ENCODE assay signal across 8 mouse cellular contexts in the genomic region with DNA sequence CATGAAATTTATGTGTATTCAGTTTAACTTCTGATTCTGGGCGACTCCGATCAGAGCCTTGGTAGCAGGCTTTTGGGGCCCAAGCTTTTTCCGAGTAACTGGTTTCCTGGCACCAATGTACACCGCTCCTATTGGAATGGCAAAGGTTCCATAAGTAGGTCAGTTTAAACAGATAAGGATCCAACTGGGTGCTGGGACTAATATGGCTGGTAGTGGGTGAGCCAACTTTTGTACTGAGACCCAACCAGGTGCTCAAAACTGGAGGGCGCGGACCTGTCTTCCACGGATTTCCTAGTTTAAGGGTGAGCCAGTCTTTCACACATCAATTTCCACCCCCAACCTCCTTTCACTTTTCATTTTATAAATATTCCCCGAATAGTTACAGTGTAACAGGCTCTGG. TPM values are rescaled to one million over a fixed set of nuclear protein-coding genes. Genes with fewer than 3 reads are reported as not detected.
DNase-seq lines count a peak whose midpoint lies in the region; ATAC-seq and TF ChIP-seq lines count a peak whose summit lies in the region.

No protein-coding gene starts in this region.

- DNase-seq in lung, adult 2 months = no peak
- no peak for DNase-seq in lung, postnatal 4 days
- no peak for DNase-seq in embryonic facial prominence, embryonic 11.5 days (ENCODE audit: low spot score)
- DNase-seq in adipocyte (ENCODE audit: low spot score) = no peak
- DNase-seq in layer of hippocampus, adult 8-10 months (ENCODE audit: low spot score in 2 of 2) = no peak

- H3K9me3 ChIP-seq in embryonic facial prominence, embryonic 11.5 days (replicated peaks; ENCODE audit: control insufficient read depth, low read length) = no peaks in the 10 kb centered on the region
- H3K9me3 ChIP-seq in intestine, embryonic 16.5 days (ENCODE audit: control insufficient read depth, low read length) = no peaks in the 10 kb centered on the region; the same call in 1 of the 2 replicates
- H3K9me3 ChIP-seq in neural tube, embryonic 15.5 days (replicated peaks) = no peaks in the 10 kb centered on the region

- peak overlapping the region; percentile 62 for H3K4me2 ChIP-seq in embryonic facial prominence, embryonic 11.5 days (ENCODE audit: low read depth, low read length)
- peak overlapping the region; percentile 59 for H3K4me2 ChIP-seq in intestine, embryonic 16.5 days (ENCODE audit: low read depth, low read length)
- H3K4me2 ChIP-seq in neural tube, embryonic 15.5 days = peak overlapping the region; percentile 83

- peak overlapping the region; percentile 63; the same call in 1 of the 2 replicates for H3K9ac ChIP-seq in embryonic facial prominence, embryonic 11.5 days (replicated peaks; ENCODE audit: low read length)
- peak overlapping the region; percentile 89 for H3K9ac ChIP-seq in intestine, embryonic 16.5 days (ENCODE audit: low read depth, low read length)
- peak overlapping the region; percentile 74 for H3K9ac ChIP-seq in neural tube, embryonic 15.5 days (replicated peaks)

- 52% methylated on average over 8 of the region's 8 CpGs for WGBS in lung, adult 2 months
- WGBS in embryonic facial prominence, embryonic 11.5 days = 76% methylated on average over 8 of the region's 8 CpGs
- 63% methylated on average over 8 of the region's 8 CpGs for WGBS in intestine, embryonic 16.5 days
- WGBS in neural tube, embryonic 15.5 days = 76% methylated on average over 8 of the region's 8 CpGs

- H3K36me3 ChIP-seq in embryonic facial prominence, embryonic 11.5 days (replicated peaks; ENCODE audit: control insufficient read depth, insufficient read depth, low read depth, low read length) = peaks cover 10% of the 10 kb centered on the region; the same call in 1 of the 2 replicates
- H3K36me3 ChIP-seq in intestine, embryonic 16.5 days (ENCODE audit: control insufficient read depth, insufficient read depth, low read length) = peaks cover 15% of the 10 kb centered on the region
- peaks cover 18% of the 10 kb centered on the region for H3K36me3 ChIP-seq in neural tube, embryonic 15.5 days

- ATAC-seq in embryonic facial prominence, embryonic 11.5 days (replicated peaks; ENCODE audit: insufficient number of reproducible peaks, low FRiP score, low TSS enrichment, low read depth) = no peak
- no peak for ATAC-seq in intestine, embryonic 16.5 days
- no peak for ATAC-seq in neural tube, embryonic 15.5 days (ENCODE audit: low FRiP score)
- no peak for ATAC-seq in inflammation-experienced regulatory T-cells, adult 6 months

- peaks cover 12% of the 10 kb centered on the region for H3K4me1 ChIP-seq in lung, adult 2 months (ENCODE audit: control insufficient read depth, insufficient read depth, low read length)
- H3K4me1 ChIP-seq in embryonic facial prominence, embryonic 11.5 days (ENCODE audit: control insufficient read depth, insufficient read depth, low read length) = no peaks in the 10 kb centered on the region; the same call in 1 of the 2 replicates
- peaks cover 20% of the 10 kb centered on the region for H3K4me1 ChIP-seq in intestine, embryonic 16.5 days (ENCODE audit: control insufficient read depth, insufficient read depth, low read length)
- peaks cover 33% of the 10 kb centered on the region for H3K4me1 ChIP-seq in neural tube, embryonic 15.5 days

- no peak for TF ChIP-seq POLR2A in lung, adult 2 months (IDR thresholded peaks at IDR 0.05; ENCODE audit: borderline replicate concordance, extremely low read depth, low read depth, low read length)

- H3K27me3 ChIP-seq in embryonic facial prominence, embryonic 11.5 days (ENCODE audit: control insufficient read depth, insufficient read depth, low read length) = no peaks in the 10 kb centered on the region
- H3K27me3 ChIP-seq in intestine, embryonic 16.5 days (replicated peaks; ENCODE audit: control insufficient read depth, insufficient read depth, low read length) = no peaks in the 10 kb centered on the region
- 0 out of 2 replicates have a peak, but pooled peaks cover 7% of the 10 kb centered on the region for H3K27me3 ChIP-seq in neural tube, embryonic 15.5 days (replicated peaks)

- H3K27ac ChIP-seq in embryonic facial prominence, embryonic 11.5 days (replicated peaks; ENCODE audit: low read depth, low read length) = no peak overlapping the region
- H3K27ac ChIP-seq in intestine, embryonic 16.5 days (ENCODE audit: low read length) = peak overlapping the region; percentile 95
- 0 out of 2 replicates have a peak overlapping the region, but pooled peaks have one; percentile 85 for H3K27ac ChIP-seq in neural tube, embryonic 15.5 days (replicated peaks)

- TF ChIP-seq CTCF in lung, adult 2 months (IDR thresholded peaks at IDR 0.05; ENCODE audit: insufficient read depth, low read length) = no peak

- H3K4me3 ChIP-seq in lung, adult 2 months (replicated peaks; ENCODE audit: extremely low read depth, low read depth, low read length) = peak overlapping the region; percentile 96
- peak overlapping the region; percentile 81 for H3K4me3 ChIP-seq in embryonic facial prominence, embryonic 11.5 days (ENCODE audit: low read depth, low read length)
- peak overlapping the region; percentile 89 for H3K4me3 ChIP-seq in intestine, embryonic 16.5 days (ENCODE audit: low read length)
- H3K4me3 ChIP-seq in neural tube, embryonic 15.5 days (replicated peaks) = peak overlapping the region; percentile 65

RNA-seq across cellular contexts. Expression of gene Txn1, which starts 1.2 kb away (rescaled TPM):
- polyA plus RNA-seq in lung, adult 2 months (2012; rRNA removed) = 116 and 145 TPM in 2 replicates
- 443 and 451 TPM in 2 replicates for polyA plus RNA-seq in embryonic facial prominence, embryonic 11.5 days (2014; fragmentation: Nextera tagmentation; extraction: Ambion mirVana)
- polyA plus RNA-seq in intestine, embryonic 16.5 days (2015; fragmentation: Nextera tagmentation; extraction: Ambion mirVana) = 666 and 671 TPM in 2 replicates
- polyA plus RNA-seq in neural tube, embryonic 15.5 days (2015; fragmentation: Nextera tagmentation; extraction: Ambion mirVana) = 325 and 355 TPM in 2 replicates
- 100 to 1,000 TPM; 126 to 295 (median 141) TPM for polyA plus RNA-seq in inflammation-experienced regulatory T-cells, adult 6 months (2017; shearing (Covaris generic))
- 10 to 100 TPM; 85.4 to 95.3 (median 92.5) TPM for total RNA-seq in layer of hippocampus, adult 8-10 months (2022)

RNA-seq across cellular contexts. Expression of gene D630039A03Rik, which starts 38.9 kb away (rescaled TPM):
- 3.2 and 5.4 TPM in 2 replicates for polyA plus RNA-seq in lung, adult 2 months (2012; rRNA removed)
- polyA plus RNA-seq in embryonic facial prominence, embryonic 11.5 days (2014; fragmentation: Nextera tagmentation; extraction: Ambion mirVana) = 0.07 TPM in 1 of 2 replicates, not detected in the other
- polyA plus RNA-seq in intestine, embryonic 16.5 days (2015; fragmentation: Nextera tagmentation; extraction: Ambion mirVana) = 13.3 and 14.1 TPM in 2 replicates
- 0.36 and 0.74 TPM in 2 replicates for polyA plus RNA-seq in neural tube, embryonic 15.5 days (2015; fragmentation: Nextera tagmentation; extraction: Ambion mirVana)
- 10 to 100 TPM in 2 of 3 experiments, 1 to 10 TPM in 1; 8.9 to 18.3 (median 18.2) TPM for polyA plus RNA-seq in inflammation-experienced regulatory T-cells, adult 6 months (2017; shearing (Covaris generic))
- under 1 TPM; 0.13 to 0.33 (median 0.20) TPM for total RNA-seq in layer of hippocampus, adult 8-10 months (2022)

RNA-seq across cellular contexts. Expression of gene Txndc8, which starts 53.9 kb away (rescaled TPM):
- polyA plus RNA-seq in lung, adult 2 months (2012; rRNA removed) = not detected in 2 replicates
- polyA plus RNA-seq in embryonic facial prominence, embryonic 11.5 days (2014; fragmentation: Nextera tagmentation; extraction: Ambion mirVana) = not detected in 2 replicates
- not detected in 2 replicates for polyA plus RNA-seq in intestine, embryonic 16.5 days (2015; fragmentation: Nextera tagmentation; extraction: Ambion mirVana)
- polyA plus RNA-seq in neural tube, embryonic 15.5 days (2015; fragmentation: Nextera tagmentation; extraction: Ambion mirVana) = not detected in 2 replicates
- polyA plus RNA-seq in inflammation-experienced regulatory T-cells, adult 6 months (2017; shearing (Covaris generic)) = not detected
- total RNA-seq in layer of hippocampus, adult 8-10 months (2022) = not detected
